ENCODE assay signal across 14 mouse cellular contexts in genomic region chr1:30060806-30061205, GRCm38 (mm10).
DNase-seq lines count a peak whose midpoint lies in the region; ATAC-seq and TF ChIP-seq lines count a peak whose summit lies in the region.
"Had no signal": no experiment of that assay in that cellular context is flagged by ENCODE, and none has a peak within 500 bp of the region (broad histone marks: within the 10 kb centered on the region; RNA-seq: fewer than 3 reads in every experiment).

No protein-coding gene starts in this region.

- ATAC-seq in embryonic facial prominence, embryonic 11.5 days (replicated peaks; ENCODE audit: insufficient number of reproducible peaks, low FRiP score, low TSS enrichment, low read depth): 0 out of 2 replicates have a peak, but pooled peaks have one; percentile 48
- ATAC-seq in embryonic facial prominence, embryonic 13.5 days (ENCODE audit: insufficient number of reproducible peaks, insufficient read depth, low FRiP score, low TSS enrichment, low read depth): peak; percentile 37; the same call in 1 of the 2 replicates
- ATAC-seq in limb, embryonic 14.5 days (ENCODE audit: low FRiP score, low read depth): peak; percentile 62
- no peak for ATAC-seq in erythroid progenitor cell, adult 5-6 weeks (replicated peaks; ENCODE audit: low FRiP score, poor library complexity, severe bottlenecking)
- ATAC-seq: Patski had no signal

- H3K36me3 ChIP-seq in embryonic facial prominence, embryonic 11.5 days (replicated peaks; ENCODE audit: control insufficient read depth, insufficient read depth, low read depth, low read length): no peaks in the 10 kb centered on the region
- no peaks in the 10 kb centered on the region for H3K36me3 ChIP-seq in embryonic facial prominence, embryonic 10.5 days (replicated peaks)
- H3K36me3 ChIP-seq in embryonic facial prominence, embryonic 13.5 days: no peaks in the 10 kb centered on the region
- no peaks in the 10 kb centered on the region for H3K36me3 ChIP-seq in limb, embryonic 14.5 days (ENCODE audit: control insufficient read depth, insufficient read depth, low read length)

- WGBS in embryonic facial prominence, embryonic 11.5 days: 18% methylated on average over 1 of the region's 1 CpGs
- WGBS in embryonic facial prominence, embryonic 10.5 days: 55% methylated on average over 1 of the region's 1 CpGs
- WGBS in embryonic facial prominence, embryonic 13.5 days: 9% methylated on average over 1 of the region's 1 CpGs
- WGBS in limb, embryonic 14.5 days: 6% methylated on average over 1 of the region's 1 CpGs

- H3K4me1 ChIP-seq in embryonic facial prominence, embryonic 11.5 days (ENCODE audit: control insufficient read depth, insufficient read depth, low read length): no peaks in the 10 kb centered on the region
- no peaks in the 10 kb centered on the region for H3K4me1 ChIP-seq in embryonic facial prominence, embryonic 10.5 days
- H3K4me1 ChIP-seq in embryonic facial prominence, embryonic 13.5 days: no peaks in the 10 kb centered on the region
- no peaks in the 10 kb centered on the region for H3K4me1 ChIP-seq in limb, embryonic 14.5 days (ENCODE audit: control insufficient read depth, insufficient read depth, low read length)
- H3K4me1 ChIP-seq: megakaryocyte, embryonic 14.5 days had no signal

- no peaks in the 10 kb centered on the region for H3K27me3 ChIP-seq in embryonic facial prominence, embryonic 11.5 days (ENCODE audit: control insufficient read depth, insufficient read depth, low read length)
- no peaks in the 10 kb centered on the region for H3K27me3 ChIP-seq in embryonic facial prominence, embryonic 10.5 days (replicated peaks; ENCODE audit: low read depth, poor library complexity, severe bottlenecking)
- no peaks in the 10 kb centered on the region for H3K27me3 ChIP-seq in embryonic facial prominence, embryonic 13.5 days
- H3K27me3 ChIP-seq in limb, embryonic 14.5 days (ENCODE audit: control insufficient read depth, insufficient read depth, low read length): no peaks in the 10 kb centered on the region
- H3K27me3 ChIP-seq: megakaryocyte, embryonic 14.5 days; Patski had no signal

- no peak overlapping the region for H3K4me2 ChIP-seq in embryonic facial prominence, embryonic 11.5 days (ENCODE audit: low read depth, low read length)
- no peak overlapping the region for H3K4me2 ChIP-seq in embryonic facial prominence, embryonic 13.5 days
- no peak overlapping the region for H3K4me2 ChIP-seq in limb, embryonic 14.5 days (replicated peaks; ENCODE audit: low read depth, low read length, severe bottlenecking)
- H3K4me2 ChIP-seq: heart, embryonic 11.5 days had no signal

- no peak overlapping the region for H3K4me3 ChIP-seq in embryonic facial prominence, embryonic 11.5 days (ENCODE audit: low read depth, low read length)
- H3K4me3 ChIP-seq in embryonic facial prominence, embryonic 10.5 days: no peak overlapping the region
- H3K4me3 ChIP-seq in embryonic facial prominence, embryonic 13.5 days: no peak overlapping the region
- H3K4me3 ChIP-seq in limb, embryonic 14.5 days (replicated peaks; ENCODE audit: low read length): no peak overlapping the region
- H3K4me3 ChIP-seq: megakaryocyte, embryonic 14.5 days had no signal

- TF ChIP-seq POLR2A in limb, embryonic 14.5 days (IDR thresholded peaks at IDR 0.05; ENCODE audit: borderline replicate concordance, extremely low read depth, insufficient read depth, insufficient read length): no peak

- no peak overlapping the region for H3K27ac ChIP-seq in embryonic facial prominence, embryonic 11.5 days (replicated peaks; ENCODE audit: low read depth, low read length)
- no peak overlapping the region for H3K27ac ChIP-seq in embryonic facial prominence, embryonic 10.5 days (replicated peaks)
- no peak overlapping the region for H3K27ac ChIP-seq in embryonic facial prominence, embryonic 13.5 days
- H3K27ac ChIP-seq in limb, embryonic 14.5 days (replicated peaks; ENCODE audit: low read depth, low read length): no peak overlapping the region
- H3K27ac ChIP-seq: liver, embryonic 14.5 days had no signal

- no peaks in the 10 kb centered on the region for H3K9me3 ChIP-seq in embryonic facial prominence, embryonic 11.5 days (replicated peaks; ENCODE audit: control insufficient read depth, low read length)
- H3K9me3 ChIP-seq in embryonic facial prominence, embryonic 10.5 days: no peaks in the 10 kb centered on the region
- no peaks in the 10 kb centered on the region for H3K9me3 ChIP-seq in embryonic facial prominence, embryonic 13.5 days
- H3K9me3 ChIP-seq in limb, embryonic 14.5 days (ENCODE audit: control insufficient read depth, low read length): no peaks in the 10 kb centered on the region
- H3K9me3 ChIP-seq: megakaryocyte, embryonic 14.5 days had no signal

- no peak overlapping the region for H3K9ac ChIP-seq in embryonic facial prominence, embryonic 11.5 days (replicated peaks; ENCODE audit: low read length)
- H3K9ac ChIP-seq in embryonic facial prominence, embryonic 13.5 days: no peak overlapping the region
- H3K9ac ChIP-seq in limb, embryonic 14.5 days (ENCODE audit: low read depth, low read length, severe bottlenecking): no peak overlapping the region
- H3K9ac ChIP-seq: liver, embryonic 14.5 days had no signal

- DNase-seq in embryonic facial prominence, embryonic 11.5 days (ENCODE audit: low spot score): peak; percentile 65
- DNase-seq in embryonic facial prominence, embryonic 10.5 days (ENCODE audit: low spot score): no peak
- peak; percentile 53 for DNase-seq in 416B (ENCODE audit: low read depth)
- DNase-seq in limb, embryonic 14.5 days (ENCODE audit: low spot score): peak; percentile 70
- no peak for DNase-seq in adrenal gland, postnatal 4 days (ENCODE audit: low spot score in 2 of 2)
- no peak for DNase-seq in testis, postnatal 14 days (ENCODE audit: low spot score)
- DNase-seq: layer of hippocampus, adult 9-11 months; thymus, postnatal 4 days had no signal

Comparison
In these comparisons a context has a peak if more than half of its experiments do, and no peak if none do; other contexts are left out.
1. DNase-seq: peak in embryonic facial prominence, embryonic 11.5 days (single experiment), 416B (single experiment) and limb, embryonic 14.5 days (single experiment); none in embryonic facial prominence, embryonic 10.5 days (single experiment), adrenal gland, postnatal 4 days (0 of 2) and testis, postnatal 14 days (single experiment).